Mouse (Mus musculus) heart, embryonic 10.5 days (tissue): ENCODE measurements around the gene Plxnb2. TPM values are rescaled to one million over a fixed set of nuclear protein-coding genes. Genes with fewer than 3 reads are reported as not detected.

Experiments
- DNase-seq: peaks from one replicate; pipeline ENCODE4 v3.0.0-alpha.2; 2017; ENCODE audit warnings: low spot score
- H3K27ac ChIP-seq: fragments of 300-500 bp; sonication (generic); 2 replicates; pipeline ENCODE4 v1.5.1; 2016; ENCODE audit warnings: mild to moderate bottlenecking
- H3K27me3 ChIP-seq: fragments of 300-500 bp; sonication (generic); 2 replicates; pipeline ENCODE4 v1.6.1; 2016; ENCODE audit warnings: mild to moderate bottlenecking; ENCODE audit not compliant: poor library complexity, insufficient read depth, severe bottlenecking
- H3K36me3 ChIP-seq: fragments of 300-500 bp; sonication (generic); 2 replicates; pipeline ENCODE4 v1.6.1; 2016; ENCODE audit warnings: mild to moderate bottlenecking, moderate library complexity
- H3K4me1 ChIP-seq: fragments of 300-500 bp; sonication (generic); 2 replicates; pipeline ENCODE4 v1.6.1; 2016; ENCODE audit warnings: mild to moderate bottlenecking
- H3K4me3 ChIP-seq: fragments of 300-500 bp; sonication (generic); 2 replicates; pipeline ENCODE4 v1.5.1; 2016; ENCODE audit warnings: mild to moderate bottlenecking, moderate library complexity
- H3K9me3 ChIP-seq: fragments of 300-500 bp; sonication (generic); 2 replicates; pipeline ENCODE4 v1.6.1; 2016; ENCODE audit warnings: mild to moderate bottlenecking, moderate library complexity
- WGBS: fragments of 180-500 bp; shearing (Covaris S2); methylation state at CpG from one replicate; pipeline ENCODE4 v1.1.7; 2016; 5-methylcytosine and 5-hydroxymethylcytosine counted together
- polyA plus RNA-seq: library from polyadenylated mRNA; unstranded; fragments of >200 nt; fragmentation: Nextera tagmentation; extraction: Ambion mirVana; gene quantifications from 2 replicates; pipeline ENCODE4 v1.2.1, GENCODE M21; 2016

The Plxnb2 gene
- polyA plus RNA-seq = 106 and 117 TPM in 2 replicates

- Histone ChIP-seq H3K27me3 (no peaks in the 10 kb centered on the region), H3K36me3 (peaks cover 12% of the 10 kb centered on the region), H3K4me3 (peak within 1 kb of the TSS; percentile 87), H3K9me3 (no peaks in the 10 kb centered on the region), H3K4me1 (peaks cover 67% of the 10 kb centered on the region), H3K27ac (peak within 1 kb of the TSS; percentile 93)
- under 1% methylated on average over 57 of the region's 72 CpGs for WGBS
- peak; percentile 92 for DNase-seq
Measured at GRCm38 (mm10) chr15:89180571-89181229, at the start of gene Plxnb2. Plxnb2 (minus strand) TSS chr15:89180788.

- H3K9me3 ChIP-seq = no peaks in the 10 kb centered on the region
- H3K27me3 ChIP-seq = no peaks in the 10 kb centered on the region
- no peak overlapping the region for H3K4me3 ChIP-seq
- H3K4me1 ChIP-seq = peaks cover 15% of the 10 kb centered on the region
- no peak for DNase-seq
- WGBS = 78% methylated on average over 2 of the region's 2 CpGs
- peak overlapping the region; percentile 29; the same call in 1 of the 2 replicates for H3K27ac ChIP-seq
- peaks cover 16% of the 10 kb centered on the region for H3K36me3 ChIP-seq
Measured at GRCm38 (mm10) chr15:89215611-89216233, 35.1 kb upstream of the Plxnb2 start.

- Histone ChIP-seq H3K36me3 (peaks cover 16% of the 10 kb centered on the region), H3K4me3 (no peak overlapping the region), H3K27me3 (no peaks in the 10 kb centered on the region), H3K9me3 (no peaks in the 10 kb centered on the region), H3K27ac (peak overlapping the region; percentile 29; the same call in 1 of the 2 replicates), H3K4me1 (peaks cover 19% of the 10 kb centered on the region)
- DNase-seq = no peak
- WGBS = 88% methylated on average over 3 of the region's 3 CpGs
Measured at GRCm38 (mm10) chr15:89214953-89215352, 34.4 kb upstream of the Plxnb2 start.

- H3K4me3 ChIP-seq = no peak overlapping the region
- H3K4me1 ChIP-seq = peaks cover 19% of the 10 kb centered on the region
- H3K27me3 ChIP-seq = no peaks in the 10 kb centered on the region
- no peak overlapping the region for H3K27ac ChIP-seq
- DNase-seq = no peak
- H3K9me3 ChIP-seq = no peaks in the 10 kb centered on the region
- WGBS = 79% methylated on average over 3 of the region's 3 CpGs
- peaks cover 16% of the 10 kb centered on the region for H3K36me3 ChIP-seq
Measured at GRCm38 (mm10) chr15:89213517-89213916, 32.9 kb upstream of the Plxnb2 start.

- H3K9me3 ChIP-seq = no peaks in the 10 kb centered on the region
- no peaks in the 10 kb centered on the region for H3K27me3 ChIP-seq
- 51% methylated on average over 6 of the region's 6 CpGs for WGBS
- 0 out of 2 replicates have a peak overlapping the region, but pooled peaks have one; percentile 97 for H3K27ac ChIP-seq
- peak overlapping the region; percentile 94 for H3K4me3 ChIP-seq
- H3K36me3 ChIP-seq = peaks cover 16% of the 10 kb centered on the region
- no peak for DNase-seq
- H3K4me1 ChIP-seq = peaks cover 19% of the 10 kb centered on the region
Measured at GRCm38 (mm10) chr15:89212495-89212894, 31.9 kb upstream of the Plxnb2 start.

GRCm38 (mm10) chr15:89211716-89212461 lies 31.3 kb upstream of the Plxnb2 start:
- Histone ChIP-seq H3K4me1 (peaks cover 19% of the 10 kb centered on the region), H3K9me3 (no peaks in the 10 kb centered on the region), H3K36me3 (peaks cover 16% of the 10 kb centered on the region), H3K27me3 (no peaks in the 10 kb centered on the region), H3K4me3 (peak overlapping the region; percentile 94), H3K27ac (peak overlapping the region; percentile 97)
- peak; percentile 82 for DNase-seq
- 3% methylated on average over 35 of the region's 35 CpGs for WGBS

- Histone ChIP-seq H3K4me3 (peak within 1 kb of the TSS; percentile 94), H3K27ac (peak within 1 kb of the TSS; percentile 97), H3K36me3 (peaks cover 8% of the 10 kb centered on the region), H3K4me1 (peaks cover 19% of the 10 kb centered on the region), H3K27me3 (no peaks in the 10 kb centered on the region), H3K9me3 (no peaks in the 10 kb centered on the region)
- peak; percentile 92 for DNase-seq
- 3% methylated on average over 68 of the region's 73 CpGs for WGBS
Measured at GRCm38 (mm10) chr15:89210915-89211715, 30.5 kb upstream of the Plxnb2 start, which contains the start of gene Ppp6r2. Ppp6r2 (plus strand) TSS chr15:89211553.

GRCm38 (mm10) chr15:89209886-89210761 lies 29.5 kb upstream of the Plxnb2 start:
- Histone ChIP-seq H3K4me3 (peak overlapping the region; percentile 55), H3K36me3 (no peaks in the 10 kb centered on the region), H3K9me3 (no peaks in the 10 kb centered on the region), H3K27me3 (no peaks in the 10 kb centered on the region), H3K27ac (peak overlapping the region; percentile 78), H3K4me1 (peaks cover 15% of the 10 kb centered on the region)
- DNase-seq = peak; percentile 84
- WGBS = 20% methylated on average over 22 of the region's 22 CpGs

GRCm38 (mm10) chr15:89207457-89207856 lies 26.9 kb upstream of the Plxnb2 start:
- Histone ChIP-seq H3K27me3 (no peaks in the 10 kb centered on the region), H3K4me1 (peaks cover 10% of the 10 kb centered on the region), H3K27ac (no peak overlapping the region), H3K4me3 (no peak overlapping the region), H3K36me3 (no peaks in the 10 kb centered on the region), H3K9me3 (peaks cover 5% of the 10 kb centered on the region)
- 86% methylated on average over 4 of the region's 4 CpGs for WGBS
- DNase-seq = no peak

- H3K9me3 ChIP-seq = no peaks in the 10 kb centered on the region
- peak overlapping the region; percentile 100 for H3K27ac ChIP-seq
- H3K4me3 ChIP-seq = peak overlapping the region; percentile 99
- 69% methylated on average over 15 of the region's 15 CpGs for WGBS
- no peaks in the 10 kb centered on the region for H3K36me3 ChIP-seq
- peaks cover 23% of the 10 kb centered on the region for H3K4me1 ChIP-seq
- no peaks in the 10 kb centered on the region for H3K27me3 ChIP-seq
- peak; percentile 68 for DNase-seq
Measured at GRCm38 (mm10) chr15:89197056-89197455, 16.5 kb upstream of the Plxnb2 start.

GRCm38 (mm10) chr15:89196313-89196706 lies 15.7 kb upstream of the Plxnb2 start, which contains the start of gene Dennd6b:
Dennd6b (minus strand) TSS chr15:89196496.
- peak; percentile 98 for DNase-seq
- peaks cover 23% of the 10 kb centered on the region for H3K4me1 ChIP-seq
- WGBS = under 1% methylated on average over 38 of the region's 38 CpGs
- no peaks in the 10 kb centered on the region for H3K27me3 ChIP-seq
- 0 out of 2 replicates have a peak, but pooled peaks cover 3% of the 10 kb centered on the region for H3K36me3 ChIP-seq
- no peaks in the 10 kb centered on the region for H3K9me3 ChIP-seq
- peak within 1 kb of the TSS; percentile 99 for H3K4me3 ChIP-seq
- H3K27ac ChIP-seq = peak within 1 kb of the TSS; percentile 100
